Mouse (Mus musculus) megakaryocyte-erythroid progenitor cell, adult 5 weeks (primary cell): ENCODE data around the gene Rgmb. TPM values are rescaled to one million over a fixed set of nuclear protein-coding genes. Genes with fewer than 3 reads are reported as not detected.

Source experiments
- polyA plus RNA-seq: library from polyadenylated mRNA; stranded (reverse); fragments of >175 nt; gene quantifications from 2 replicates; pipeline ENCODE4 v1.2.3, GENCODE M21; 2012

The Rgmb gene
- polyA plus RNA-seq: 0.24 and 0.47 TPM in 2 replicates

GRCm38 (mm10) chr17:15830766-15831644 is at the start of gene Rgmb:
Gene Rgmb, minus strand, starts transcription at chr17:15831039.

Other genes with a start within 250 kb of the Rgmb start
- gene Chd1, start 126.1 kb downstream of the Rgmb start, polyA plus RNA-seq: 50.6 and 66.9 TPM in 2 replicates